Mouse (Mus musculus): Measurements from ENCODE around the gene Dnah8.

DNA sequence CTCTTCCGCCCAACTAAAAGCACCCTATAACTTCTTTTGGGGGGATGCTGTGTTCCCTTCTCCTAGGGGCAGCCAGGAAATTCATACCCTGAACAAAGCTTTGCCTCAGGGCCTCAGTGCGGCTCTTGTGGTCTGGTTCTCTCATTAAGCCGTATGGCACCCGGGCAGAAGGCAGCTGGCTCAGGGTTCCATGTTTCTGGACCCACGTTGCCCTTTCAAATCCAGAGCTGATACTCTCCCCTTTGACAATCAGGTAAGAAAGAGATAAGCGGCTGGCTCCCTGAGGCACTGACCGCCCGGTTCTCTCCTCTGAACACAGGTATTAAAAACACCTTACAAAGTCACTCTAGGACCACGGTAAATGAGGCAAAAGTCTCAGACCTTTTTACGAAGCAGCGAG is 17.9 kb upstream of the Dnah8 start:
- TF ChIP-seq GATA1 (IDR thresholded peaks at IDR 0.05; ENCODE audit: borderline replicate concordance, low read length) (no peak), FLI1 (IDR thresholded peaks at IDR 0.05; ENCODE audit: low read length) (no peak)

Data from megakaryocyte, embryonic 14.5 days (primary cell).